Mouse (Mus musculus) lung, postnatal 10 days (tissue): ENCODE results near the gene Avpr1a.

Experiments
- DNase-seq: peaks from one replicate; pipeline ENCODE4 v3.0.0; 2021

Gene Avpr1a

DNA sequence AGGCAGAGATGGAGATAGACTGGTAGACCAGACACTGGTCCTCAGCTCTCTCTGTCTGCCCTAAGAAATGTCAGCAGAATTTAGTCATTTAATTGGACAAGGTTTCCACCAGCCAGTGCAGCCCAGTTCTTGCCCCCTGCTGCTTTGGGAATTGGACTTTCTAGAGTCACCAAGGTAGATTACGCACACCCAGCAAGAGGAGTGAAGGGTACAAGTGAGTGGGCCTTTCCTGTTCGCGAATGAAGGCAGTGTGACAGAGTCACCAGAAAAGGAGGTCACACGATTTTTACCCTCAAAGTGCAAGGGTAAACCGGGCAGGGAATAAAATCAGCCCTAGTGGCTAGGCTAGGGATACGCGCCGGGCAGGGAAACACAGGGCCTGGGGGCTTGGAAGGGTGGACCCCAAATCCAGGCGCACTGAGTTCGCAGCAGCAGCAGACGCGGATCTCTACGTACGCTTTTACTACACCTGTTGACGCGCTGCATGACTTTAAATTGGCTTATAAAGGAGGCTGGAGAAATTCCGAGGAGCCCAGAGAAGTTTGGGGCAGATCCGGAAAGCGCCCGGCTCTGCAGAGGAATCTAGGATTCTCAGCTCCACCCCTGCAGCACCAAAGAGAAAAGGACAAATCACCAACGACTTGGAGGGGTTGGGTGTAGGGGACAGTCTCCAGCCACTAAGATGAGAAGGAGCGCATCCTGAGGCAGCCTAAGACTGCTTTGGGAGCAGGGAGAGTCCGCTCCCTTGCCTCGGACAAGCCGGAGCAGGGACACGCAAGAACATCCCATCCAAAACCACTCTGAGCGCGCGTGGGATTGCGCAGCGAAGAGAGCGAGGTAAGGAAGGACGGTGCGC, at the start of gene Avpr1a:
Avpr1a (plus strand) TSS at position 639 of the 856 bp plus-strand sequence.
- DNase-seq: peak; percentile 5

DNA sequence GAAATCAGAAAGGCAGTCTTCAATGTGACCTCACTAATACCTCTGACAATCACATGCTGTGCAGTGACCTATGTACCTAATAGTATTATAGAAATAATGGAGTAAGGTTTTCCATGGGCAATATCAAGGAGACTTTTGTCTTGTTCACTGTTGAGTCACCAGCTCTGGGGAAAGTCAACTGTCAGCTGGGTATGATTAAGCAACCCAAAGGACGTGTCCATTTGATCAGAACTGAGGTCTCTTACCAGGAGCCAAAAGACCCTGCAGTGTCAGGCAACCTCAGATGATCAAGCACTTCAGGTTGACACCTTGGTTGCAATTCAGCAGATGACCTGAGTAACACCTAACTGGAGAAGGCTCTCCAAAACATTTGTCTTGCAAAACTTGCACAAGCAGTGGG, 46.0 kb upstream of the Avpr1a start:
- DNase-seq: no peak

DNA sequence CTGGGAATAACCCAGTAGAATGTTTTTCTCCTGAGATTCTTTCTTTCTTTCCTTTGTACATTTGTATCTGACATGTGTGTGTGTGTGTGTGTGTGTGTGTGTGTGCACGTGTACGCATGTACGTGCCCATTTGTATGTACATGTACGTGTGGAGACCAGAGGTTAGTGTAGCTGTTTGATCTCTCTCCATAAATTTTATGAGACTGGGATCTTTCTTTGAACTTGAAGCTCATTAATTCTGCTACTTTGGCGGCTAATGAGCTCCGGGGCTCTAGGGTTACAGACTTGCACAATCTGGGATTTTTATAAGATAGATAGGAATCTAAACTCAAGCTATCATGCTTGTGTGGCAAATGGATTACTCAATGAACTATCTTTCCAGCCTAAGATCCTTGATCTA, 42.0 kb upstream of the Avpr1a start:
- no peak for DNase-seq

DNA sequence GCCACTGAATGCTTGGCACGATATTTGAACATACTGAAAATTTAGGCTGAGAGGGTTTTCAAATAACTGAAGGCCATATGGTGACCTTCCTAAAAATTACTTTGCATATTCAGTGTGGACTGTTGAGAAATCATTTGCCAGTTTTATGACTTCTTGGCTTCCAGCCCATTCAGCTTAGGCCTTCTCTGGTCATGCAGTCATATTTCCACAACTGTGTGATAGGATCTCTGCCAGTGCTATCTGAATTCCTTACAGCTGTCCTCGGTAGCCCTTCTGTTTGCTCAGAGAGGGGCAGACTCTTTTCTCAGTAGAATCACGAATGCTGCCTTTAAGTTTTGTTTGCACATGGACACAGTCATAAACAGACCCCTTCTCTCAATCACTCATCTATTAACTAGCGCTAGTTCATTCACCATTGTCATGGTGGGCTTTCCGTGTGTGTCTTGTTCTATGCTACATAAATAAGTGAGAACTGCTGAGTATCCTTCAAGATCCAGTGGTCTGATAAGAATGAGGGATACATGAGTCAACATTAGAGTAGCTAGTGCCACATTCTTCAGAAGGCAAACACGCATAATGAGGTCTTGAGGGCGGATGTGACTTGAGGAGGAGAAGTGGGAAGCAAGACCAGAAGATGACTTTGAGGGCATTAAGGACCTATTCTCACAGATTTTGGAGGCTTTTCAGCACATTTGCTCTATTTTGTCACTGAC, 39.4 kb upstream of the Avpr1a start:
- peak; percentile 32 for DNase-seq

DNA sequence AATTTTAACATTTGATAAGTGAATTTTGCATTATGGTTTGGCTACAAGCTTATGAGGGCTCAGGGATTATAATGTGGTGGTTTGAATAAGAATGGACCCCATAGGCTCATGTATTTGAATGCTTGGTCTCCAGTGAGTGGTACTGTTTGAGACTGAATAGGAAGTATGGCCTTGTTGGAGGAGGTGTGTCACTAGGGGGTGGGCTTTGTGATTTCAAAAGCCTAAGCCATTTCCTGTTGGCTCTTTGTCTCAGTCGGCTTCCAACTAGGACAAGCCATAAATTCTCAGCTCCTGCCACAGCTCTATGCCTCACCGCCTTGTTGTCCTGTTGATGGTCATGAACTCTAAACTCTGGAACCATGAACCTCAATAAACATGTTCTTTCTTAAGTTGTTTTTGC, 37.5 kb upstream of the Avpr1a start:
- no peak for DNase-seq

DNA sequence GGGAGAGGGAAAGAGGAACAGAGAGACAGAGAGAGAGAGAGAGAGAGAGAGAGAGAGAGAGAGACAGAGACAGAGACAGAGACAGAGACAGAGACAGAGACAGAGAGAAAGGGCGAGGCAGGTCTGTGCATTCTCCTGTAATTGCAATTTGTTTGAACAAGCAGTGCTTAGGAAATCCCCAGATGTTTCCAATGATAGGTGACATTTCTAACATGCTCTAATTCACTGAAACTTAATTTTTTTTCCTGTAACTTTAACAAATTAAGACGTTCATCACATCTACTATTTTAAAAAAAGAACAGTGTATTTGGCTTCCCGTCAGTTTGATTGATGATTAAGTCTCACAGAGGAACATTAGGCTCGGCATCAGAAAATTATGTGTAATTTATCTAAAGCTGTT, 15.6 kb upstream of the Avpr1a start:
- no peak for DNase-seq

DNA sequence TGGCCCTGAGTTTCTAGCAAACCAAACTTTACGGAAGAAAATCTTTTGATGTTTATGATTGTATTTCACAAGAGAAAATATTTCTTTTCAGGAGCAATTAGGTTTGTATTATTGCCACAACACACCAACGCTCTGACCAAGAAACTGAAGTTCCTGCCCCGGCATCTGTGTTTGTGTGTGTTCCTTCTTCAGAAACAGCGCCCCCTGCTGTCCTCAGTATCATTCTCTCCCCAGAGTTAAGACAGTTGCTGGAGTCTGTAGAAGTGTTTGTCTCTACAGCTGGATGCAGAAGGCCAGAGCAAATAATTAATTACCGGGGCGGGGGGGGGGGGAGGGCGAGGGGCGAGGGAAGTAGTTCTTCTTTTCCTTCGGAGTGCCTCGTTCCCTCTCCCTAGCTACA, 1.0 kb upstream of the Avpr1a start:
- peak; percentile 84 for DNase-seq

DNA sequence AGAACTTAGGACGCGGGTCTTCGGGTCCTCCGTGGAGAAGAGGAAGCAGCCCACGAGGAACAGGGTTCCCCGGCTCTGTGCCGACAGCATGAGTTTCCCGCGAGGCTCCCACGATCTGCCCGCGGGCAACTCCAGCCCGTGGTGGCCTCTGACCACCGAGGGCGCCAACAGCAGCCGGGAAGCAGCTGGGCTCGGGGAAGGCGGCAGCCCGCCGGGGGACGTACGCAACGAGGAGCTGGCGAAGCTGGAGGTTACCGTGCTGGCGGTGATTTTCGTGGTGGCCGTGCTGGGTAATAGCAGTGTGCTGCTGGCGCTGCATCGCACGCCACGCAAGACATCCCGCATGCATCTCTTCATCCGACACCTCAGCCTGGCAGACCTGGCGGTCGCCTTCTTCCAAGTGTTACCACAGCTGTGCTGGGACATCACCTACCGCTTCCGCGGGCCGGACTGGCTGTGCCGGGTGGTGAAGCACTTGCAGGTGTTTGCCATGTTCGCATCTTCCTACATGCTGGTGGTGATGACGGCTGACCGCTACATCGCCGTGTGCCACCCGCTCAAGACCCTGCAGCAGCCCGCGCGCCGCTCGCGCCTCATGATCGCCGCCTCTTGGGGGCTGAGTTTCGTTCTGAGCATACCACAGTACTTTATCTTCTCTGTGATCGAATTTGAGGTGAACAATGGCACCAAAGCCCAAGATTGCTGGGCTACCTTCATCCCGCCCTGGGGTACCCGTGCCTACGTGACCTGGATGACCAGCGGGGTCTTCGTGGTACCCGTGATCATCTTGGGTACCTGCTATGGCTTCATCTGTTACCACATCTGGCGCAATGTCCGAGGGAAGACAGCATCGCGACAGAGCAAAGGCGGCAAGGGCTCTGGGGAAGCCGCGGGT, 665 bp downstream of the Avpr1a start:
- peak; percentile 12 for DNase-seq

DNA sequence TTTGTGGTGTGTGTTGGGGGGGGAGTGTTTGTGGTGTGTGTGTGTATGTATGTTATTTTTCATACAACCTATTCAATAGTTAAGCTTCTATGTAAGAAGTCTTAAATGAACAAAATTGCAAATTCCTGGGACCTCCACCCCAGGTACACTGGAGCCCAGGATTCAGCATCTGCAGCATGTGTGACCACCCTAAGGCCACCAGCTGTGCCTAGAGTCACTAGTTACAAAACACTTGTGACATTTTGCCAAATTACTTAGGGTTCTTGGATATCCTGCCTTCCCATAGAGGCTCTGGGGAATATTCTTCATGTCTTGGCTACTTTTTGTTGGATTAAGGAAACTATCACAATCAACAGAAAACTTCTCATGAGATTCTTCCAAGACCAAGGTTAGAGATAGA, 1.6 kb downstream of the Avpr1a start:
- no peak for DNase-seq

DNA sequence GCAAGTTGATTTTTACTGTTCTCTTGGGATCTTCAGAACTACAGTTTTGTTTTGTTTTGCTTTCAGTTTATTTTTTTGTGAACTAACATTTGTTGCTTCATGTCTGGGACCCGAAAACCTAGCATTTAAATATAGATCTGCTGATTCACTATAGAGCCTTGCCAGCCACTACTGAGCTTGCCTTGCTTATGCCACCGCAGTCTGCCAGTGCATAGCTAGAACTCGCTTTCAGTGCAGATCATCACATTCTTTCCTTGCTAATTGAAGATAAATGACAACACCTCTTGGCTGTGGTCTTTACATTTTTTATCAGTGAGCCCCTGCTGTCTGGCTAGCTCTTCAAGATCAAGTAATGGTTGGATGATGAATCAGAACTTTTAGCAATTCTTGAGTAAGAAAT, 5.2 kb downstream of the Avpr1a start:
- DNase-seq: no peak

DNA sequence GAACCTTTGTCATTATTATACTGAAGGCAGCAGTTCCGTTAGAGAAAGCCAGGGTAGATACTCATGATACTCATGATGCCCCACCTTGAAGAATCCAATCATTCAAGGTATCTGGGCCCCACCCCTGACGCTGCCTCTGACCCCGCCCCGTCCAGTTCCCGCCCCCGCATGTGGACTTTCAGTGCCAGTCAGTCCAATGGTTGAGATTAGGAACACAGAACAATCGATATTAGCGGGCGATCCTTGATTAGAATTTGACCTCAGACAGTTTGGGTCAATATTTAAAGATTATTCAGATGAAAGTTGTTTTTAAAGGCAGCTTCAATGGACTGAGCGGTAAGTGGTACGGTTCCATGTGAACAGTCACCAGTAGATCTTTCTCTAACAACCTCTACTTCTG, 7.5 kb downstream of the Avpr1a start:
- no peak for DNase-seq

DNA sequence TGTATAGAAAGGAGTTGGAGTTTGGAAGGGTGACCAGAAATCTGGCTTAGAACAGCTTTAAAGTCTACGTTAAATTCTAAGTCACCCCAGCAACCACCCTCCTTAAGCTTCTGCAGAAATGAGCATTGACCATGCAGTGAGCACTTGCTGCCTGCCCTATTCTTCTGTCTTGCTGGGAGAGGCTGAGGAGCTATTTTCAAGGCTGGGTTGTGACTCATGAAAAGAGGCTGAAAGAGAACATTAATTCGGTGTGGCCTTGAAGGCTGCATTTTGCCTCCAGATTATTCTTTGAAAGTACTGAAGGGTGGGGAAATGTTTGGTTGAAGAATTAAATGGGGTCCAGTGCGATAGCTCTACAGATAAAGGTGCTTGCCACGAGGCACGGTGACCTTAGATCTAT, 28.5 kb downstream of the Avpr1a start:
- DNase-seq: no peak

DNA sequence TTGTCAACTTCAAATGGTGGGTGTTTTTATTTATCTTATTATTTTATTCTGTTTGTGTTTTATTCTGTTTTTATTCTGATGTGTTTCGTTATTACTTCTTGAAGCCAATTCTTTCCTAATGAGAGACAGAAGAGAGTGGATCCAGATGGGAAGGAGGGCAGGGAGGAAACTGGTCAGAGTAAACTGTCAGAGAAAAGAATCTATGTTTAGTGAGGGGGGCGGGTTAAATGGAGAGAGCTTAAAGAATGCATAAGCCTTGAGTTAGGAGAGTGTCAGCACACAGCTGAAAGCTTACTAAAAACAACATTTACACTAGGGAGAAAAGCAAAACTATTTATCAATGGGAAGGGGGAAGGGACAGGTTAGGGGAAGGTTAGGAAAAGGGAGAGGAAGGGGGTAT, 50.3 kb downstream of the Avpr1a start:
- DNase-seq: no peak

DNA sequence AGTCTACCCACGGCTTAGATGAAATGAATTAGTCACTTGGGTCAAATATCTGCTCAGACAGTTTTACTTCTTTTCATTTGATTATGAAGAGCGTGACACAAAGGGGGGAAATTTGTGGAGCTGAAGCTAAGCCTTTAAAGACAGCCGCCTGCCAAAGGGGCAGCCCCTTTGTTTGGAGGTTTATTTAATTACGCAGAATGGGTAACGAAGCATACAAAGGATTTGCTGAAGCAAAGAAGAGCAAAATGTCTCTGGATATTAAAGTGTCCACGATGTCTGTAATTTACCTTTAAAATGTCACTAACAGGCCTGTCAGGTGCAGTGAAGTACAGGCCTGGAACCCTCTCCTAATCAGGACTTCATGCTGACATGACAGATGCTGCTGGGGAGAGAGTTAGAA, 51.0 kb downstream of the Avpr1a start:
- DNase-seq: no peak
